Mouse (Mus musculus): ENCODE results near the gene 6430550D23Rik.

Gene 6430550D23Rik

DNA sequence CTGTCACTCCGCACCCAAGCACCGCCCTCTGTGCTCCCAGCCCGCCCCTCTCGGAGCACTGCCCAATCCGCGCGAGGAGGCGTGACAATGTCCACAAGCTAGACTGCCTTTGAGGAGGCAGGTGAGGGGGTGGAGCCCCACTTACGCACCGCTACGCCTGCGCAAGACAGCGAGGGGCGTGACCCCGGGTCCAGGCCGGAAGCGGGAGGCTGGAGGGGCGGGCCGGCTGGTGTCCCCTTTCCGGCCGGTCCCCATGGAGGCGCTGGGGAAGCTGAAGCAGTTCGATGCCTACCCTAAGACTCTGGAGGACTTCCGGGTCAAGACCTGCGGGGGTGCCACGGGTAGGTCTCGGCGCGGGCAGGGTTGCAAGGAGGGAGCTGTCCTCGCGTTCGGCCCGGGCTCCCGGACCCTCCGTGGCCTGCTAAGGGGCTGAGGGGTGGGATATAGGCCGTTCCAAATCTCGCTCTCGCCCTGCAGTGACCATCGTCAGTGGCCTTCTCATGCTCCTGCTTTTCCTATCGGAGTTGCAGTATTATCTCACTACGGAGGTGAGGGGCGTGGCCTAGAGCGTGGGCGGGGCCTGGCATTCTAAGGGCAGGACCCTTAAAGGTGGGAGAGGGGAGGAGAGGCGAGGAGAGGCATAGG lies at the start of gene 6430550D23Rik, which contains the start of gene Ergic3:
6430550D23Rik (minus strand) TSS at position 90 of the 645 bp plus-strand sequence.
Ergic3 (plus strand) TSS at position 158 of the 645 bp plus-strand sequence.
- peak; percentile 98 for DNase-seq

DNA sequence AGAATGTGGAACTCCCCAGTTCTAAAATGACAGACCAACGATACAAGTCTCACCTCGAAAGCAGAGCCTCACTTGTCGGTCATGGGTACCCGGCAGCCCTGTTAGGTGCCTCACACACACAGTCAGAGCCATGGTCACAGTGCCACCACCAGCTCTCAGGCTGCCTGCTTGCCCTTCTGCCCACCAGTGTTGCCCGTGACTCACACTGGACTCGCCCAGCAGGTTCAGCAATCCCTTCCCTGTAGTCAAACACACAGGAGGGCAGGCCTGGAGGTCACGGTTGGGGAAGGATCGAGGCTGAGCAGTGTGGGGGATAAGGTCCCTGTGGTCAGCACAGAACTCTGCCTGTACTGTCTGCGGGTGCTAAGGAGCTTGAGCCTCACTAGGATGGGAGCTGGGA lies 45.0 kb upstream of the 6430550D23Rik start, which contains the start of gene Fer1l4:
Fer1l4 (minus strand) TSS at position 132 of the 400 bp plus-strand sequence.
- DNase-seq, result no peak

DNA sequence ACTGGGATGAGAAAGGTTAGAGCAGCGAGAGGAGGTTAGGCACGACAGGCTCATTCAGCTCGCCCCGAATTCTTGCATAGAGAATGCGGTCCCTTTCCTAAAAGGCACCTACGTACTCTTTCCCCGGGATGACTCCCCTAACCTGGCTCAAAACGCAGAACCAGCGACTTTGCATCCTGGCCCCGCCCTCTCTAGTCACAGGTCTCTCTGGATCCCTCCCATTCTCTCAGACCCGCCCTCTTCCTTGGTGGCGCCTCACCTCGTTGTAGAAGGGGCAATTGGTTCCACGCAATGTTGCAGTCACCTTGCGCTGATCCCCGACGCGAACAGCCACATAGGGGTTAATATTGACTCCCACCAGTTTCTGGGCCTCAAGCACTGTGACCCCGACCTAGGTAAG lies 40.2 kb upstream of the 6430550D23Rik start:
- DNase-seq, result no peak

DNA sequence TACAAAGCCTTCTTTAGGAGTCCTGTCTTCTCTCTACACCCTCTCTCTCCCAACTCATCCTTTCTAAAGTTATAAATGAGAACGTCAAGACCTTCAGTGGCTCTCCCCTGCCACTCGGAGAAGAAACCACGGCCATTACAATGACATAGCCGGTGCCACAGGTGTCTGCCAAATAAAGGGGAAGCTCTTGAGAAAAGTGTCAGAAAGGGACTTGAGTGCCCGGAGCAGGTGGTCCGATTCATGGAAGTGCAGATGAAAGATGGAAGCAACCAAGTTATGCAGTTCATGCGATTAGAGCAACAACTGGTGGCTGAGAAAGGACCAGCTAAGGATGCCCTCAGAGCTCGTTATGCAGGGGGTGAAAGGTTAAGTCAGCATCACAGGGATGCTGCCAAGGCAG lies 35.1 kb upstream of the 6430550D23Rik start:
- DNase-seq, result no peak

DNA sequence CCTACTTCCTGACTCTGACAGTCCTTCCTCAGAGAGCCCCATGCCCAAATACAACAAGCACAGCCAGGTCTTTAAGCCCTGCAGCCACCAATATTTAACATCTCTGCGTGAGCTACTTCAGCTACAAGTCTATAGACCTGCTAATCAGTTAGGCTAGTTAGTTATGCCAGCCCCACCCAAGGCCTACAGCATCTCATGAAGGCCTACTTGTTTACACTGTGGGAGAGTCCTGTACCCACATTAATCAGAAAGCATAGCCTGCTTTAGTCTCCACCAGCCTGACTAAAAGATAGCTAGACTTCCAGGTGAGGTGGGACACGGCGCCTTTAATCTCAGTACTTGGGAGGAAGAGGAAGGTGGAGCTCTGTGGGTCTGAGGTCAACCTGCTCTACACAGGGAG lies 31.6 kb upstream of the 6430550D23Rik start:
- DNase-seq, result no peak

DNA sequence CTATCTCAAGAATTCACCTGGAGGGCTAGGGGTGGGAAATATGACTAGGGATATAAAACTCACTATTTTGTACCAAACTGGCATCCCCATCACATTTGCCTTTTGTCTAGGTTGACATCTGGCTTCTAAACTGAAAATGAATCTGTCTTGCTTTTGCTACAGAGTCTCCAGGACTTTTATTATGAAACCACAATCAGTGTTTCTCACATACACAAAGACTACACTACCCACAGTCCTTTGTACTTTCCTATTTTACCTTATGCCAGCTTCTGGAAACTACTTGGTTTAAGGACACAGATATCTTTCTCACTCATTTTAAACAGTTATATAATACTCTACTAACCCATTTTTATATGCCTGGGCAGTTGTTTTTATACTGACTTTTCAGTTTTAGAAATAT lies 17.7 kb upstream of the 6430550D23Rik start:
- no peak for DNase-seq

DNA sequence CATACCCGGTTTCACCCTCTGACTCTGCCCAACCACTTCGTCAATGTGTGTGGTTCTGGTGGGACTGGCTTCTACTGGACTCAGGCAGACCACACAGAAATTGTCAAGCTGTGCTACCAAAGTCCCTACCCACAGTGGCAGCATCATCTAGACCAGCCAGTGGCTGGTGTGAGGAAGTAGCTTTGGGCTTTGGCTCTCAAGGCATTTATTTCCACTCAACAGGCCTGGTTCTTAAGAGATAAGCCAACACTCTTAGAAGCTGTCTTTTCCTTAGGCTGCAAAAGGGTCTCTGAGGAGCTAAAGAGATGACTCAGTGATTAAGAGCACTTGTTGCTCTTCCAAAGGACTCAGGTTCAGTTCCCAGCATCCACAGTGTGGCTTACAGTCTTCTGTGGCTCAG lies 14.0 kb upstream of the 6430550D23Rik start:
- DNase-seq, result no peak

DNA sequence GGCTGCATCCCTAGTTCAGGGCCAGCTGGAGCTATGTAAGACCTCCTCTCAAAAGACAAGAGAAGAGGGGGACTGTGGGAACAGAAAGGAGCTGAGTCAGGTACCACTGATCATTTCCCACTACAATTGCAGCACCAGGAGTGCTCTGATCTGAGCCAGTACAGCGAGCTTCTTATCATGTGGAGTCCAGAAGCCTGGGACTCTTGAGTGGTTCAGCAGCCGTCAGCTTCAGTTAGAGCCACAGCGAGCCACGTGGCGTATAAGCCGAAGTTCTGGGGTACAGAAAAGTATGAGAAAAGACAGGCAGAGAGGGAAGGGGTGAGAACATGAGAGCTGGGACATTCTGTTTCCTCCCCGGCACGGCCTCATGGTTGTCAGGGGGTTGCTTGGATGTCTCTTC lies 13.4 kb upstream of the 6430550D23Rik start:
- DNase-seq, result no peak

DNA sequence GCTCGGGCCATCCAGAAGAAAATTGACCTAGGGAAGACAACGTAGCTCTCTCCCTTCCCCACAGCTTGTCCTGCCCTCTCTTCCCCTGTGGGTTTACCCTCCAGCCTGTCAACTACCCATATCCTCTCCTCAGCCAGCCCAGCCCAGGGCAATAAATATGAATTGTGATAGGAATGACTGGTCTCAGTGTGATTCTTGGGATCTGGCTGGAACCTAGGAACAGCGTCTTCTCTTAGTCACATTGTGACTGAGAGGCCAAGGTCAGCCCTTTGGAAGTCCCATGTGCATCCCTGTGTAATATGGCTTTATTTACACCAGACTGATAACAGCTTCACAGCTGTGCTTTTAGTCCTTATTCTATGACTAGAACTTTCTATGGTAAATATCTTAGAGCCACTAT lies 10.3 kb upstream of the 6430550D23Rik start:
- no peak for DNase-seq

DNA sequence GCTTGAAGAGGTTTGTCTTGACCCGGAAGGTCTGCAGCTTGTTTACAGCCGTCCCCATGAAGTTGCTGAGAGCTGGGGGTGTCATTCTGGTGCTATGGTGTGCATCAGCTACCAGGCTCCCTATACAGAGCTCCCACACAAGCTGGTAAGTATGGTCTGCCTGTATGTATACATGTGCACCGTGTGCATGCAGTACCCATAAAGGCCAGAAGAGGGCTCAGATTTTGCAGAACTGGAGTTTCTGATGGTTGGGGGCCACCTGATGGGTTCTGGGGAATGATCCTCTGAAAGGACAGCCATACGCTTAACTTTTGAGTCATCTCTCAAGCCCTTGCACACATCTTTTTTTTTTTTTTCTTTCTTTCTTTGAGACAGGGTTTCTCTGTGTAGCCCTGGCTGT lies 2.4 kb downstream of the 6430550D23Rik start:
- no peak for DNase-seq

DNA sequence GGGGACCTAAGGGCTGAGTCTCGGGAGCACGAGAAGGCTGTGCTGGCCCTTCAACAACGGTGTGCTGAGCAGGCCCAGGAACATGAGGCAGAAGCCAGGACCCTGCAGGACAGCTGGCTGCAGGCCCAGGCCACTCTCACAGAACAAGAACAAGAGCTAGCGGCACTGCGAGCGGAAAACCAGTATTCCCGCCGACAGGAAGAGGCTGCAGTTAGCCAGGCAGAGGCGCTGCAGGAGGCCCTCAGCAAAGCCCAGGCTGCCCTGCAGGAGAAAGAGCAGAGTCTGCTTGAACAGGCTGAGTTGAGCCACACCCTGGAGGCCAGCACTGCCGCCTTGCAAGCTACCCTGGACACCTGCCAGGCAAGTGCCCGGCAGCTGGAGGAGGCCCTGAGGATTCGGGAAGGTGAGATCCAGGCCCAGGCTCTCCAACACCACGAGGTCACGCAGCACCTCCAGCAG lies 15.9 kb downstream of the 6430550D23Rik start:
- peak; percentile 95 for DNase-seq

DNA sequence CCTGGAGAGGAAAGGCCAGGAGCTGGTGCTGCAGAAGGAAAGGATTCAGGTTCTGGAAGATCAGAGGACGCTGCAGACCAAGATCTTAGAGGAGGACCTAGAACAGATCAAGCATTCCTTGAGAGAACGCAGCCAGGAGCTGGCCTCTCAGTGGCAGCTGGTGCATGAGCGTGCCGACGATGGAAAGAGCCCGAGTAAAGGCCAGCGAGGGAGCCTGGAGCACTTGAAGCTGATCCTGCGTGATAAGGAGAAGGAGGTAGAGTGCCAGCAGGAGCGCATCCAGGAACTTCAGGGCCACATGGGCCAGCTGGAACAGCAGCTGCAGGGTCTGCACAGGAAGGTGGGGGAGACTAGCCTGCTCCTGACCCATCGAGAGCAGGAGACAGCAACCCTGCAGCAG lies 16.6 kb downstream of the 6430550D23Rik start:
- peak; percentile 34 for DNase-seq

DNA sequence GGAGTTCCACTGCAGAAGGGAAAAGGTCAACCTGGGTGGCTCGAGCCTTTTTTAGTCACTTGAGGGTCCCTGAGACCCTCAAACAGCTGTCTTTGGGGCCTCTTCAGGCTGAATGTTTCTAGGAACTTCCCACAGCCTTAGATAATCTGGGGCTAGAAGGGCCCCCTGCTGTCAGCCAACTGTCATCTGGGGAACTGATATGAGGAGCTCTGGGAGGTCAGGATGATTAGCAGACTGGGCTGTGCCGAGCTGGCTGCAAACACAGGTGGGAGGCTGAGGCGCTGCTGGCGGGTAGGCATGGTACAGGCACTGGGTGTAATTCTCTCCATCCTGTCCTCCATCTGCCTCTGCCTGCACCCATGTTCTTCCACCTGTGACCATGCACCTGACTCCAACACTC lies 18.7 kb downstream of the 6430550D23Rik start:
- peak; percentile 67 for DNase-seq

DNA sequence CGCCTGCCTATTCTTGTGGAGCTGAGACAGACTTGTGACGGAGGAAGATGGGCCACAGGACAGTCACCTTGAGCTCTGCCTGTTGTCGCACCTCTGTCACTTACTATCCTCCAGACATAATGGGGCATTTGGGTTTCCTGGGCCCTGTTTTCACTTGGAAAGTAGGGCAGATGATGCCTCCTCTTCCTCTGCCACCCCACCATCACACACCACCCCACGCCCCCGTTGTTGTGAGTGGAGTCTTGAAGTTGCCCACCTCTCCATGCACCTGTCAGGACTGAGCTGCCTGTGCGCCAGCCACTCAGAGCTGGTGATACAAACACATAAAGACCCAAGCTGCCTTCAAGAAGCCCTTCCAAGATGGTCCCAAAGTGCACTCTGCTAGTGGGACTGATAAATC lies 20.6 kb downstream of the 6430550D23Rik start:
- no peak for DNase-seq

DNA sequence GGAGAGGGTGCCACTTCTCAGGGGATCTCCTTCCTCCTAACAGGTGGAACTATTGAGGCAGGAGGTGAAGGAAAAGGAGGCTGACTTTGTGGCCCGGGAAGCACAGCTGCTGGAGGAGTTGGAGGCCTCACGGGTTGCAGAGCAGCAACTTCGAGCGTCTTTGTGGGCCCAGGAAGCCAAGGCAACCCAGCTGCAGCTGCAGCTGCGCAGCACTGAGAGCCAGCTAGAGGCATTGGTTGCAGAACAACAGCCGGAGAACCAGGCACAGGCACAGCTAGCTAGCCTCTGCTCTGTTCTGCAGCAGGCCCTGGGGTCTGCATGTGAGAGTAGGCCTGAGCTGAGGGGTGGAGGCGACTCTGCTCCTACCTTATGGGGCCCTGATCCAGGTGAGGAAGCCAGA lies 22.0 kb downstream of the 6430550D23Rik start:
- no peak for DNase-seq

DNA sequence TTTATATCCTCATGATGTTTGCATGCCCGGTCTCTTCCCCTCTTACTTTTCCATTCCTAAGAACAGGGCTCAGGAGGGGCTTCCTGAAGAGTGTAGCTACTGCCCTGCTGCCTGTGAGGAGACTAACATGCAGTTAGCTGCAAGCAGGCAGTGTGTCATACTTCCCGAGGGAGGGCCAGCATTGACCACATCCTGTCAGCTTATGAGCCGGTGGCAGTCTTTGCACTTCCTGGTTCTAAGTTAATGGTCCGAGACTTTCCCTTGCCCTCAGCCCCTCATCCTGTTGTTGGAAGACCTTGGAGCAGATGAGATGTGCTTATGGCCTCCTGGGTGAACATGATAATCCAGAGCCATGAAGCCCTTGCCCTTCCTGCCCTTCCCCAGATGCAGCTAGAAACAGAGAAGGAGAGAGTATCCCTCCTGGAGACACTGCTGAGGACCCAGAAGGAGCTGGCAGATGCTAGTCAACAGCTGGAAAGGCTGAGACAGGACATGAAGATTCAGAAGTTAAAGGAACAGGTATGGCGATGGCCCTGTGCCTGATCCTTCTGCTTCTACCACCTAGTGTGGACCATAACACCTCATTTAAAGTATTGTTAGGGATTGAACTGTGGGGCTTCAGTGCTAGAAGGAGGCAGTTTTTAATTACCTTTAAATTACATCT lies 28.3 kb downstream of the 6430550D23Rik start:
- no peak for DNase-seq

DNA sequence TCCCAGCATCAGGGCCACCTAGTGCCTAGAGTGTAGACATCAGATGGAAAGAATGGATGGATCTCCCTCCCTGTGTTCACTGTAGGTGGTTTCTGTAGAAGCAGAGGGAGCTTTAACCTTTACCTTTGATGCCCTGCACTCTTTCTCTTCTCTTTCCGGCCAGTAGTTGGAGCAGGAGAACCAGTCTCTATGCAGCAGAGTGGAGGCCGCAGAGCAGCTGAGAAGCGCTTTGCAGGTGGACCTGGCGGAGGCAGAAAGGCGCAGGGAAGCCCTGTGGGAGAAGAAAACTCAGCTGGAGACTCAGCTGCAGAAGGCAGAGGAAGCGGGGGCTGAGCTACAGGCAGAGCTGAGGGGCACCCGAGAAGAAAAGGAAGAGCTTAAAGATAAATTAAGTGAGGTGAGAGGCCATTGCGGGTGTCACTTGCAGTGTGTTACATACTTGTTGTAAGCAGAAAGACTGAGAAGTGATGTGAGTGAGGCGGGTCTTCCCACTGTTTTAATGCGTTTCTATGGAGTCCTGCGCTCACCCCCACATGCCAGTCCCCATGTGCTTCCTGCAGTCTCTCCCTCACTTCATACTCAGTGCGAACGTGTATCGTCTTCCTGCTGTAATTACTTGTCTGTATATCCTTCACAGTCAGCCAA lies 33.6 kb downstream of the 6430550D23Rik start:
- no peak for DNase-seq

DNA sequence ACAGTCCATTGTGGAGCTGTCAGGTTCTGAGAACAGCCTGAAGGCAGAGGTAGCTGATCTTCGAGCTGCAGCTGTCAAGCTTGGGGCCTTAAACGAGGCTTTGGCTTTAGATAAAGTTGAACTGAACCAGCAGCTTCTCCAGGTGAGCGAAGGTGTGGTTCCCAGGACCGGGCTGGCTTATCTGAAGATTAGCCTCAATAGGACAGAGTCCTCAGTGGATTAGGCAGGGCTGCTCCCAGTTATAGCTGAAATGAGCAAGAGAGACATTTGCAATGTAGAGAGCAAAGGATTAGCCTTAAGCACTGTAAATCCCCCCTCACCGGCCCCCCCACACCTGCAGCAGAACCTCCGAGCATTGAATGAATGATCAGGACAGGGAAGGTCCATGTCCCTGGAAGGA lies 34.4 kb downstream of the 6430550D23Rik start:
- no peak for DNase-seq

DNA sequence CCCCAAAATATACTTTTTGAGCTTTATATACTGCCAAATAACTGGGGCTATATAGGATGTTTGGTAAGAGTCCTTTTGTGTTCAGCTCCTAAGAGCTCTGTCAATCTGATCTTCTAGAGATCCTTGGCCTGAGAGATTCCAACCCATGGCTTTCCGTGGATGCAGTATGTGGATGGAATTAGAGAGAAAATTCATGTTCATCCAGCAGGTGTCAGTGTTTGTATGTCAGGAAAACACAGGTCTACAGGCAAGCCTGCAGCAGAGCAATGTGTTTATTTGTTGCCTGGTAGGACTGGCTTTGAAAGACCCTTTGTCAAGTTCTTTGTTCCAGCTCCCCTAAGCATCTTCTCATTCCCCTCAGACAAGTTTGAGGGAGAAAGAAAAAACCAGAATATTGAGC lies 44.8 kb downstream of the 6430550D23Rik start:
- no peak for DNase-seq

DNA sequence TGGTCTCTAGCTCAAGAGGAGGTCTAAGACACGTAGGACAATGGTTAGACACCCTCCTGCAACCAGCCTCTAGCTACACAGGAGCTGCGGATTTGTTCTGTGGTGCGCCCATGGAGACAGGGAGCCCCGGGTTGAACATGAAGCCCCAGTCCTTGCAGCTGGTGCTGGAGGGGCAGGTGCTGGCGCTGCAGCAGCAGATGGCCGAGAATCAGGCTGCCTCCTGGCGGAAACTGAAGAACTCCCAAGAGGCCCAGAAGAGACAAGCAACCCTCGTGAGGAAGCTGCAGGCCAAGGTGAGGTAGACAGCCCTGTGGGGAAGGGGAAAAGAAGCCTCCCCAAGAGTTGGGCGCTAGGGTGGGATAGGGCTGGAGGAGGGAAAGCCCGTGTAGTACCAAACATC lies 45.9 kb downstream of the 6430550D23Rik start:
- DNase-seq, result no peak

DNA sequence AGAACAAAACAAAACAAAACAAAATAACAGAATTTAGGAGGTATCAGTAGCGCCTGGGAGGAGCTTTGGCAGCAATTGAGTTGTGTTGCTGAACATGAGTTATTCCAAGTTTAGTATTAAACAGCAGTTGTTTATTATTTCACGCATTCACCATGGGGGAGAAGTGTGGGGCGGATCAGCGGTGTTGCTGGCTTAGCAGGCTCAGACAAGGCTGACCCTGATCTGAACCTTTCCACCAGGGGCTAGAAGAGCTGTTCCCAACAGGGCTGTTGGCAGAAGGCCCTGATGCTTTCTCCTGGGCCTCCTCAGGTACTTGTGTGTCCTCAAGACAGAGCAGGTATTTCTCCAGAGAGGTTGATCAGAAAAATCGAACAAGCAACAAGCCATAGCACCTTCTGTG lies 47.8 kb downstream of the 6430550D23Rik start:
- DNase-seq, result no peak

DNA sequence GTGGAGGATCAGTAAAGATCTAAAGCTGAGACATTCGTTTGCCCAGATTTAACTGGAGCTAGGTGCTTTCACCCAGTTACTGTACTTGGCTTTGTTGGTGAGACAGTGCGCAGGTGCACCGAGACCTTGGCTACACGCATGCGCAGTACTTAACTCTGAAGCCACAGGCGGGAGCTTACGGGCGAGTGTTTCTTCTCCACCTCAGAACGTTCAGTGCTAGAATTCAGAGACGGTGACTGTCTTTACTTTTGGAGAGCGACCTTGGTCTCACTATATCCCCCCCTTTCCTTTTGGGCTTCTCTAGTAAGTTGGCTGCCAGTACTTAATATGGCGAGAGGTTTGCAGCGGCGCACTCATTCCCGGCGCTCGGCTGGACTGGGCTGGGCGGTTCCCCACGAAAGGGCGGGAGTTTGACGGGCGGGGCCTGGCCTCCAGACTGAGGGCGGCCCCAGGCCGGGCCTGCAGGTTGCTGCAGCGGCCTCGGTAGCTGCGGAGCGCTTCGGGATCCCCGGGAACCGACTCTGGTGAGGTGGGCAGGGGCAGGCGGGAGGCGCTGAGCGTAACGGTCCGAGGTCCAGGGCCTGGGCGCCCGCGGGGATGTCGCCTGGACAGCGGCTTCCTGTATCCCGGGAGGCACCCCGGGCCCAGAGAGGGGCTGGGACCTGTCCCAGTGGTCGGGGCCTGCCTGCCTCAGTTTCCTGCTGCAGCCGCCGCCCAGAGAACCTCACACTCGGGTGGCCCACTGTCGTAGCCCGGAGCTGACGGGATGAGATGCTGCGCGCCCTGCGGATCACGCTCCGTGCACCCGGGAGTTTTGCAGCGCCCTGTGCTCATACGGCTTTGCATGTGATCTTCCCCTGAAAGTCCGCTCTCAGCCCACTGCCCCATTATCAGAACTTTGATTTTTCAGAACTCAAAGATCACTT lies 51.4 kb downstream of the 6430550D23Rik start, which contains the start of gene Cep250:
Cep250 (plus strand) TSS at position 325 of the 926 bp plus-strand sequence.
- peak; percentile 91 for DNase-seq

DNA sequence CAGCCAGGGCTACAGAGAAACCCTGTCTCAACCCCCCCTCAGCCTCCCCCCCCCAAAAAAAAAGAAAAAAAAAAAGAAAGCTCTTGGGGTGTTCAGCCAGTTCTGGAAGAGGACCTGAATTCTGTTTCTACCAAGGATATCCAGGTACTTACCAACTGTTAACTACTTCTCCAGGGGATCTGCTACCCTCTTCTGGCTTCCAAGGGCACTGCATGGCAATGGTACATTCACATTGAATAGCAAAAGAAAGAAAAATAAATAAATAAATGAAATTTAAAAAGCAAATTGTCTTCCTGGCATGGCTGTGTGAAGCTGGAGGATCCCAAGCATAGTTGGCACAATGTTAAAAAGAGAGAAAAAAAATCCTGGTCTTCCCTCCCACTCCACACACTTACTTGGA lies 55.8 kb downstream of the 6430550D23Rik start:
- DNase-seq, result peak; percentile 59
